Mouse (Mus musculus): ENCODE measurements around the gene Dscam. TPM values are rescaled to one million over a fixed set of nuclear protein-coding genes. Genes with fewer than 3 reads are reported as not detected.

Gene Dscam
- polyA plus RNA-seq, 1 experiment from 2014 or later, result 11.1 TPM

GRCm38 (mm10) chr16:97168030-97168429, 2.5 kb downstream of the Dscam start:
- peak overlapping the region; percentile 75 for H3K4me2 ChIP-seq (replicated peaks)
- H3K36me3 ChIP-seq, result no peaks in the 10 kb centered on the region
- ATAC-seq, result no peak
- H3K9ac ChIP-seq (replicated peaks), result peak overlapping the region; percentile 95
- H3K4me3 ChIP-seq (replicated peaks), result peak overlapping the region; percentile 76
- no peaks in the 10 kb centered on the region for H3K9me3 ChIP-seq
- WGBS, result 74% methylated on average over 1 of the region's 1 CpGs
- peak overlapping the region; percentile 97; the same call in 1 of the 2 replicates for H3K27ac ChIP-seq
- H3K27me3 ChIP-seq, result peaks cover 30% of the 10 kb centered on the region
- peaks cover 59% of the 10 kb centered on the region for H3K4me1 ChIP-seq (replicated peaks)

- H3K27ac ChIP-seq, result peak overlapping the region; percentile 91
These were observed 4.4 kb downstream of the Dscam start for GRCm38 (mm10) chr16:97166166-97166565.

GRCm38 (mm10) chr16:97165444-97166121, 5.0 kb downstream of the Dscam start:
- Histone ChIP-seq H3K9ac (replicated peaks) (peak overlapping the region; percentile 80), H3K4me1 (replicated peaks) (peaks cover 67% of the 10 kb centered on the region), H3K36me3 (no peaks in the 10 kb centered on the region), H3K4me2 (replicated peaks) (peak overlapping the region; percentile 90), H3K4me3 (replicated peaks) (peak overlapping the region; percentile 48), H3K27me3 (peaks cover 21% of the 10 kb centered on the region), H3K27ac (peak overlapping the region; percentile 91), H3K9me3 (no peaks in the 10 kb centered on the region)
- under 1% methylated on average over 21 of the region's 21 CpGs for WGBS
- peak; percentile 86 for ATAC-seq

More at GRCm38 (mm10) chr16:97166166-97166565, 4.4 kb downstream of the Dscam start:
- Histone ChIP-seq H3K27me3 (peaks cover 21% of the 10 kb centered on the region), H3K4me1 (replicated peaks) (peaks cover 69% of the 10 kb centered on the region), H3K4me2 (replicated peaks) (peak overlapping the region; percentile 90), H3K9ac (replicated peaks) (peak overlapping the region; percentile 80), H3K4me3 (replicated peaks) (peak overlapping the region; percentile 48), H3K36me3 (no peaks in the 10 kb centered on the region), H3K9me3 (no peaks in the 10 kb centered on the region)
- ATAC-seq, result no peak
- WGBS, result 35% methylated on average over 2 of the region's 2 CpGs

- no peaks in the 10 kb centered on the region for H3K36me3 ChIP-seq
- H3K4me2 ChIP-seq (replicated peaks), result no peak overlapping the region
- peaks cover 39% of the 10 kb centered on the region for H3K4me1 ChIP-seq (replicated peaks)
- peak overlapping the region; percentile 2; the same call in 1 of the 2 replicates for H3K27ac ChIP-seq
- no peak overlapping the region for H3K4me3 ChIP-seq (replicated peaks)
- WGBS, result 14% methylated on average over 4 of the region's 4 CpGs
- H3K9me3 ChIP-seq, result no peaks in the 10 kb centered on the region
- no peaks in the 10 kb centered on the region for H3K27me3 ChIP-seq
- no peak overlapping the region for H3K9ac ChIP-seq (replicated peaks)
- ATAC-seq, result no peak
These were observed 12.3 kb downstream of the Dscam start for GRCm38 (mm10) chr16:97158279-97158678.

- Histone ChIP-seq H3K9ac (replicated peaks) (no peak overlapping the region), H3K4me3 (replicated peaks) (no peak overlapping the region)
- 24% methylated on average over 12 of the region's 12 CpGs for WGBS
These were observed 25.9 kb downstream of the Dscam start for GRCm38 (mm10) chr16:97144544-97145194.

GRCm38 (mm10) chr16:97141943-97142342, 28.6 kb downstream of the Dscam start:
- Histone ChIP-seq H3K9ac (replicated peaks) (no peak overlapping the region), H3K4me3 (replicated peaks) (no peak overlapping the region), H3K27ac (no peak overlapping the region), H3K4me2 (replicated peaks) (no peak overlapping the region), H3K9me3 (no peaks in the 10 kb centered on the region), H3K4me1 (replicated peaks) (peaks cover 20% of the 10 kb centered on the region), H3K36me3 (no peaks in the 10 kb centered on the region), H3K27me3 (no peaks in the 10 kb centered on the region)
- no peak for ATAC-seq
- 81% methylated on average over 1 of the region's 1 CpGs for WGBS

More at GRCm38 (mm10) chr16:97144544-97145194, 25.9 kb downstream of the Dscam start:
- H3K9me3 ChIP-seq, result no peaks in the 10 kb centered on the region
- H3K27me3 ChIP-seq, result no peaks in the 10 kb centered on the region
- ATAC-seq, result peak; percentile 85
- H3K4me1 ChIP-seq (replicated peaks), result peaks cover 20% of the 10 kb centered on the region
- H3K27ac ChIP-seq, result peak overlapping the region; percentile 59
- peak overlapping the region; percentile 28 for H3K4me2 ChIP-seq (replicated peaks)
- H3K36me3 ChIP-seq, result no peaks in the 10 kb centered on the region

- Histone ChIP-seq H3K4me2 (replicated peaks) (no peak overlapping the region), H3K27ac (no peak overlapping the region), H3K9me3 (no peaks in the 10 kb centered on the region), H3K27me3 (no peaks in the 10 kb centered on the region), H3K4me3 (replicated peaks) (no peak overlapping the region), H3K9ac (replicated peaks) (no peak overlapping the region), H3K4me1 (replicated peaks) (peaks cover 7% of the 10 kb centered on the region; the same call in 1 of the 2 replicates), H3K36me3 (no peaks in the 10 kb centered on the region)
- ATAC-seq, result no peak
- 76% methylated on average over 10 of the region's 10 CpGs for WGBS
These were observed 35.3 kb downstream of the Dscam start for GRCm38 (mm10) chr16:97135003-97135827.

- Histone ChIP-seq H3K27me3 (no peaks in the 10 kb centered on the region), H3K27ac (no peak overlapping the region), H3K4me1 (replicated peaks) (no peaks in the 10 kb centered on the region), H3K4me3 (replicated peaks) (no peak overlapping the region), H3K36me3 (no peaks in the 10 kb centered on the region), H3K4me2 (replicated peaks) (no peak overlapping the region), H3K9me3 (no peaks in the 10 kb centered on the region), H3K9ac (replicated peaks) (no peak overlapping the region)
- 79% methylated on average over 2 of the region's 2 CpGs for WGBS
- ATAC-seq, result no peak
These were observed 43.3 kb downstream of the Dscam start for GRCm38 (mm10) chr16:97127296-97127695.

- ATAC-seq, result no peak
- no peaks in the 10 kb centered on the region for H3K4me1 ChIP-seq (replicated peaks)
- H3K27me3 ChIP-seq, result no peaks in the 10 kb centered on the region
- no peak overlapping the region for H3K4me3 ChIP-seq (replicated peaks)
- H3K9ac ChIP-seq (replicated peaks), result no peak overlapping the region
- H3K4me2 ChIP-seq (replicated peaks), result no peak overlapping the region
- H3K27ac ChIP-seq, result no peak overlapping the region
- no peaks in the 10 kb centered on the region for H3K9me3 ChIP-seq
- WGBS, result 85% methylated on average over 4 of the region's 4 CpGs
- no peaks in the 10 kb centered on the region for H3K36me3 ChIP-seq
These were observed 60.5 kb downstream of the Dscam start for GRCm38 (mm10) chr16:97110028-97110427.

- Histone ChIP-seq H3K27me3 (no peaks in the 10 kb centered on the region), H3K9ac (replicated peaks) (no peak overlapping the region), H3K4me2 (replicated peaks) (no peak overlapping the region), H3K9me3 (no peaks in the 10 kb centered on the region), H3K4me1 (replicated peaks) (peaks cover 3% of the 10 kb centered on the region), H3K36me3 (no peaks in the 10 kb centered on the region), H3K4me3 (replicated peaks) (no peak overlapping the region), H3K27ac (no peak overlapping the region)
- 83% methylated on average over 2 of the region's 2 CpGs for WGBS
- no peak for ATAC-seq
These were observed 65.3 kb downstream of the Dscam start for GRCm38 (mm10) chr16:97105266-97105665.

- Histone ChIP-seq H3K36me3 (no peaks in the 10 kb centered on the region), H3K27me3 (no peaks in the 10 kb centered on the region), H3K4me1 (replicated peaks) (peaks cover 25% of the 10 kb centered on the region), H3K9ac (replicated peaks) (no peak overlapping the region), H3K4me3 (replicated peaks) (no peak overlapping the region), H3K27ac (no peak overlapping the region), H3K4me2 (replicated peaks) (no peak overlapping the region), H3K9me3 (no peaks in the 10 kb centered on the region)
- WGBS, result 88% methylated on average over 2 of the region's 2 CpGs
- ATAC-seq, result no peak
These were observed 67.5 kb downstream of the Dscam start for GRCm38 (mm10) chr16:97103046-97103445.

GRCm38 (mm10) chr16:97100091-97100490, 70.5 kb downstream of the Dscam start:
- peak; percentile 60; the same call in 1 of the 2 replicates for ATAC-seq
- Histone ChIP-seq H3K4me1 (replicated peaks) (peaks cover 35% of the 10 kb centered on the region), H3K4me3 (replicated peaks) (no peak overlapping the region), H3K9ac (replicated peaks) (no peak overlapping the region), H3K4me2 (replicated peaks) (no peak overlapping the region), H3K9me3 (no peaks in the 10 kb centered on the region), H3K27ac (peak overlapping the region; percentile 68), H3K27me3 (no peaks in the 10 kb centered on the region), H3K36me3 (no peaks in the 10 kb centered on the region)
- WGBS, result 37% methylated on average over 2 of the region's 2 CpGs
